Mouse (Mus musculus) small intestine, adult 2 months (tissue): ENCODE results near the gene Pde7b. TPM values are rescaled to one million over a fixed set of nuclear protein-coding genes. Genes with fewer than 3 reads are reported as not detected.

ENCODE experiments used
- H3K27ac ChIP-seq: fragments of 200-500 bp; 2 replicates; pipeline ENCODE4 v1.5.1; 2012; ENCODE audit warnings: low read depth, low read length, control low read depth, inconsistent platforms; ENCODE audit not compliant: insufficient read depth
- H3K27me3 ChIP-seq: fragments of 200-500 bp; 2 replicates; pipeline ENCODE4 v1.6.1; 2012; ENCODE audit warnings: mild to moderate bottlenecking, moderate library complexity, low read length, inconsistent platforms; ENCODE audit not compliant: control insufficient read depth, insufficient read depth
- H3K36me3 ChIP-seq: fragments of 200-500 bp; 2 replicates; pipeline ENCODE4 v1.6.1; 2012; ENCODE audit warnings: mild to moderate bottlenecking, low read length, control low read depth, inconsistent platforms; ENCODE audit not compliant: control insufficient read depth, insufficient read depth
- H3K4me1 ChIP-seq: fragments of 200-500 bp; 2 replicates; pipeline ENCODE4 v1.6.1; 2012; ENCODE audit warnings: low read length, inconsistent platforms, mixed read lengths; ENCODE audit not compliant: control insufficient read depth, insufficient read depth, insufficient read length
- H3K4me3 ChIP-seq: fragments of 200-500 bp; 2 replicates; pipeline ENCODE4 v1.5.1; 2012; ENCODE audit warnings: low read depth, mild to moderate bottlenecking, control low read depth, inconsistent platforms, low read length, moderate library complexity
- CTCF ChIP-seq: fragments of 200-500 bp; IDR thresholded peaks from 2 replicates; pipeline ENCODE4 v1.5.1; 2012; ENCODE audit warnings: low read depth, mild to moderate bottlenecking, control low read depth, inconsistent platforms, low read length, moderate library complexity, mixed read lengths; ENCODE audit not compliant: insufficient replicate concordance, insufficient read length; ENCODE audit errors: extremely low read depth
- POLR2A ChIP-seq: fragments of 200-500 bp; IDR thresholded peaks from 2 replicates; pipeline ENCODE4 v1.6.1; 2012; ENCODE audit warnings: low read depth, mild to moderate bottlenecking, control low read depth, inconsistent platforms, low read length, moderate library complexity
- WGBS: fragments of 180-500 bp; shearing (Covaris S2); methylation state at CpG from one replicate; pipeline ENCODE4 v1.1.7; 2018; 5-methylcytosine and 5-hydroxymethylcytosine counted together
- polyA plus RNA-seq: library from polyadenylated mRNA; depleted of rRNA; stranded (reverse); fragments of >200 nt; gene quantifications from 2 replicates; pipeline ENCODE4 v1.2.3, GENCODE M21; 2012

The Pde7b gene
- polyA plus RNA-seq, 1 experiment: 2.7 TPM

- 73% methylated on average over 7 of the region's 7 CpGs for WGBS
- Histone ChIP-seq H3K4me3 (no peak overlapping the region), H3K4me1 (peaks cover 5% of the 10 kb centered on the region; the same call in 1 of the 2 replicates), H3K27me3 (no peaks in the 10 kb centered on the region), H3K36me3 (no peaks in the 10 kb centered on the region), H3K27ac (0 out of 2 replicates have a peak overlapping the region, but pooled peaks have one; percentile 29)
- TF ChIP-seq POLR2A (no peak), CTCF (no peak)
These were observed 61.9 kb downstream of the Pde7b start for GRCm38 (mm10) chr10:20662951-20663350.

GRCm38 (mm10) chr10:20661684-20662083 is 63.2 kb downstream of the Pde7b start:
- no peak overlapping the region for H3K4me3 ChIP-seq
- no peak overlapping the region for H3K27ac ChIP-seq
- H3K27me3 ChIP-seq: no peaks in the 10 kb centered on the region
- H3K4me1 ChIP-seq: peaks cover 5% of the 10 kb centered on the region; the same call in 1 of the 2 replicates
- H3K36me3 ChIP-seq: no peaks in the 10 kb centered on the region
- 86% methylated on average over 5 of the region's 5 CpGs for WGBS
- no peak for TF ChIP-seq CTCF
- TF ChIP-seq POLR2A: no peak

- Histone ChIP-seq H3K36me3 (no peaks in the 10 kb centered on the region), H3K4me3 (no peak overlapping the region), H3K27ac (no peak overlapping the region), H3K27me3 (no peaks in the 10 kb centered on the region), H3K4me1 (no peaks in the 10 kb centered on the region)
- WGBS: 83% methylated on average over 4 of the region's 4 CpGs
- TF ChIP-seq CTCF (no peak), POLR2A (no peak)
These were observed 65.2 kb downstream of the Pde7b start for GRCm38 (mm10) chr10:20659718-20660117.

- TF ChIP-seq CTCF: no peak
- no peak for TF ChIP-seq POLR2A
- no peaks in the 10 kb centered on the region for H3K27me3 ChIP-seq
- no peak overlapping the region for H3K4me3 ChIP-seq
- no peaks in the 10 kb centered on the region for H3K4me1 ChIP-seq
- 69% methylated on average over 7 of the region's 7 CpGs for WGBS
- H3K36me3 ChIP-seq: no peaks in the 10 kb centered on the region
- no peak overlapping the region for H3K27ac ChIP-seq
These were observed 65.6 kb downstream of the Pde7b start for GRCm38 (mm10) chr10:20659268-20659667.

GRCm38 (mm10) chr10:20658716-20659115 is 66.2 kb downstream of the Pde7b start:
- Histone ChIP-seq H3K27me3 (no peaks in the 10 kb centered on the region), H3K4me3 (no peak overlapping the region), H3K36me3 (no peaks in the 10 kb centered on the region), H3K27ac (no peak overlapping the region), H3K4me1 (no peaks in the 10 kb centered on the region)
- TF ChIP-seq CTCF (no peak), POLR2A (no peak)
- 64% methylated on average over 7 of the region's 7 CpGs for WGBS

GRCm38 (mm10) chr10:20657316-20658081 is 67.4 kb downstream of the Pde7b start:
- Histone ChIP-seq H3K27ac (peak overlapping the region; percentile 36), H3K36me3 (no peaks in the 10 kb centered on the region), H3K4me1 (no peaks in the 10 kb centered on the region), H3K27me3 (no peaks in the 10 kb centered on the region), H3K4me3 (no peak overlapping the region)
- 70% methylated on average over 12 of the region's 12 CpGs for WGBS
- no peak for TF ChIP-seq CTCF
- TF ChIP-seq POLR2A: no peak

- no peak for TF ChIP-seq CTCF
- TF ChIP-seq POLR2A: no peak
These were observed 70.3 kb downstream of the Pde7b start for GRCm38 (mm10) chr10:20654590-20654989.

More at GRCm38 (mm10) chr10:20654590-20654989, 70.3 kb downstream of the Pde7b start:
- Histone ChIP-seq H3K4me3 (no peak overlapping the region), H3K27ac (no peak overlapping the region), H3K4me1 (no peaks in the 10 kb centered on the region), H3K36me3 (no peaks in the 10 kb centered on the region), H3K27me3 (no peaks in the 10 kb centered on the region)
- 44% methylated on average over 6 of the region's 6 CpGs for WGBS
